Mouse (Mus musculus) cerebellum, adult 2 months (tissue): ENCODE measurements at regions not wholly inside any gene's neighbourhood (a gene's known extent, or its start where the extent isn't known, plus 50 kb on each side); places are given as distances from the start of the nearest gene placed in this dataset.

ENCODE experiments used
- CTCF ChIP-seq: fragments of 200-500 bp; IDR thresholded peaks from 2 replicates; pipeline ENCODE4 v1.5.1; 2011; ENCODE audit warnings: low read depth, mild to moderate bottlenecking, control low read depth, low read length, moderate library complexity, borderline replicate concordance; ENCODE audit not compliant: insufficient read depth
- POLR2A ChIP-seq: fragments of 200-500 bp; IDR thresholded peaks from 2 replicates; pipeline ENCODE4 v1.6.1; 2011; ENCODE audit warnings: low read length, control low read depth, borderline replicate concordance; ENCODE audit not compliant: insufficient read depth

GRCm38 (mm10) chr1:88996657-88997056, 73.6 kb upstream of the Sh3bp4 start:
- no peak for TF ChIP-seq POLR2A
- TF ChIP-seq CTCF = no peak
